Mouse (Mus musculus) CH12.LX (cell line): ENCODE measurements around the gene Gm45208. TPM values are rescaled to one million over a fixed set of nuclear protein-coding genes. Genes with fewer than 3 reads are reported as not detected.

Experiments
- DNase-seq: peaks from one replicate; pipeline ENCODE4 v3.0.0-alpha.2; 2013; ENCODE audit errors: extremely low read depth
- H3K27ac ChIP-seq: 2 replicates; pipeline ENCODE4 v1.5.1; 2012; ENCODE audit warnings: low read depth, mild to moderate bottlenecking, control low read depth, moderate library complexity; ENCODE audit not compliant: insufficient read depth
- H3K27me3 ChIP-seq: replicated peaks from 2 replicates; pipeline ENCODE3; 2012; ENCODE audit warnings: inconsistent platforms
- H3K36me3 ChIP-seq, 2 experiments: replicated peaks in 1 of 2; 2 replicates each; pipeline versions ENCODE3 to v1.6.1; 2012; ENCODE audit warnings: inconsistent platforms in 1 of 2, low read length in 1 of 2, mild to moderate bottlenecking in 1 of 2, mixed read lengths in 1 of 2, moderate library complexity in 1 of 2; ENCODE audit not compliant: control insufficient read depth in 1 of 2, insufficient read depth in 1 of 2
- H3K4me1 ChIP-seq, 2 experiments: 2 replicates each; pipeline ENCODE4 v1.6.1; 2012; ENCODE audit warnings: inconsistent platforms in 1 of 2, moderate library complexity in 1 of 2; ENCODE audit not compliant: insufficient read depth in 2 of 2, control insufficient read depth in 1 of 2
- H3K4me2 ChIP-seq: 2 replicates; pipeline ENCODE4 v1.6.1; 2012; ENCODE audit warnings: low read depth, mild to moderate bottlenecking, control low read depth; ENCODE audit not compliant: poor library complexity, insufficient read depth, severe bottlenecking
- H3K4me3 ChIP-seq, 3 experiments: fragments of 150-350 bp in 1 of 3; sonication (generic) in 1 of 3; replicated peaks in 1 of 3; 2 replicates each; pipeline versions ENCODE3 to v1.5.1; 2011 to 2012; ENCODE audit warnings: low read depth in 2 of 3, low read length in 2 of 3, mild to moderate bottlenecking in 2 of 3, moderate library complexity in 2 of 3, control low read depth in 1 of 3, improper control_type of control experiment in 1 of 3, inconsistent platforms in 1 of 3, mixed read lengths in 1 of 3; ENCODE audit not compliant: poor library complexity in 1 of 3
- H3K79me2 ChIP-seq: replicated peaks from 2 replicates; pipeline ENCODE4 v1.6.1; 2012; ENCODE audit warnings: mild to moderate bottlenecking, moderate library complexity; ENCODE audit not compliant: control insufficient read depth, poor library complexity, insufficient read depth, severe bottlenecking; ENCODE audit errors: extremely low read depth
- H3K9ac ChIP-seq: 2 replicates; pipeline ENCODE4 v1.6.1; 2012; ENCODE audit warnings: low read depth, mild to moderate bottlenecking, control low read depth, moderate library complexity; ENCODE audit not compliant: insufficient read depth
- H3K9me3 ChIP-seq: replicated peaks from 2 replicates; pipeline ENCODE3; 2012; ENCODE audit warnings: low read length, inconsistent platforms, mixed read lengths
- BHLHE40 ChIP-seq: IDR thresholded peaks from 2 replicates; pipeline ENCODE4 v1.6.1; 2011; ENCODE audit warnings: mild to moderate bottlenecking, low read depth, low read length, improper control_type of control experiment
- CHD1 ChIP-seq: IDR thresholded peaks from 2 replicates; pipeline ENCODE4 v1.6.1; 2012; ENCODE audit warnings: low read depth, low read length, improper control_type of control experiment, inconsistent platforms
- CHD2 ChIP-seq: IDR thresholded peaks from 2 replicates; pipeline ENCODE4 v1.6.1; 2011; ENCODE audit warnings: low read length, improper control_type of control experiment
- CTCF ChIP-seq, 2 experiments: IDR thresholded peaks in 1 of 2; conservative IDR thresholded peaks in 1 of 2; 2 replicates each; pipeline ENCODE4 v1.5.1; 2011 to 2012; ENCODE audit warnings: low read depth in 2 of 2, low read length in 2 of 2, improper control_type of control experiment in 1 of 2, inconsistent platforms in 1 of 2, mild to moderate bottlenecking in 1 of 2, moderate library complexity in 1 of 2
- E2F4 ChIP-seq: IDR thresholded peaks from 2 replicates; pipeline ENCODE4 v1.6.1; 2011; ENCODE audit warnings: low read depth, low read length, improper control_type of control experiment; ENCODE audit not compliant: insufficient replicate concordance
- ELF1 ChIP-seq: IDR thresholded peaks from 2 replicates; pipeline ENCODE4 v1.6.1; 2014; ENCODE audit warnings: low read depth, mild to moderate bottlenecking, inconsistent platforms, low read length, improper control_type of control experiment
- EP300 ChIP-seq: IDR thresholded peaks from 2 replicates; pipeline ENCODE4 v1.6.1; 2011; ENCODE audit warnings: low read length, improper control_type of control experiment
- ETS1 ChIP-seq: conservative IDR thresholded peaks from 2 replicates; pipeline ENCODE4 v1.6.1; 2012; ENCODE audit warnings: low read depth, mild to moderate bottlenecking, inconsistent platforms, low read length, improper control_type of control experiment, moderate library complexity
- GABPA ChIP-seq: IDR thresholded peaks from 2 replicates; pipeline ENCODE4 v1.6.1; 2012; ENCODE audit warnings: low read depth, low read length, improper control_type of control experiment, inconsistent platforms; ENCODE audit not compliant: insufficient replicate concordance
- HCFC1 ChIP-seq: IDR thresholded peaks from 2 replicates; pipeline ENCODE4 v1.6.1; 2012; ENCODE audit warnings: low read depth, mild to moderate bottlenecking, inconsistent platforms, low read length, improper control_type of control experiment
- IRF4 ChIP-seq: IDR thresholded peaks from 2 replicates; pipeline ENCODE4 v1.6.1; 2014; ENCODE audit warnings: low read depth, mild to moderate bottlenecking, inconsistent platforms, low read length, improper control_type of control experiment
- JUN ChIP-seq: IDR thresholded peaks from 2 replicates; pipeline ENCODE4 v1.6.1; 2011; ENCODE audit warnings: low read depth, mild to moderate bottlenecking, low read length, improper control_type of control experiment, moderate library complexity; ENCODE audit not compliant: insufficient read depth
- JUND ChIP-seq: conservative IDR thresholded peaks from 2 replicates; pipeline ENCODE4 v1.6.1; 2011; ENCODE audit warnings: low read depth, low read length, improper control_type of control experiment
- KAT2A ChIP-seq: IDR thresholded peaks from 2 replicates; pipeline ENCODE4 v1.6.1; 2012; ENCODE audit warnings: low read length, improper control_type of control experiment, inconsistent platforms; ENCODE audit not compliant: insufficient replicate concordance
- MAX ChIP-seq: IDR thresholded peaks from 2 replicates; pipeline ENCODE4 v1.6.1; 2011; ENCODE audit warnings: low read length, improper control_type of control experiment
- MEF2A ChIP-seq: IDR thresholded peaks from 2 replicates; pipeline ENCODE4 v1.6.1; 2014; ENCODE audit warnings: low read depth, mild to moderate bottlenecking, inconsistent platforms, low read length, improper control_type of control experiment, borderline replicate concordance
- MXI1 ChIP-seq: IDR thresholded peaks from 2 replicates; pipeline ENCODE4 v1.6.1; 2011; ENCODE audit warnings: mild to moderate bottlenecking, low read depth, low read length, improper control_type of control experiment
- MYC ChIP-seq: IDR thresholded peaks from 2 replicates; pipeline ENCODE4 v1.6.1; 2011; ENCODE audit warnings: low read depth, mild to moderate bottlenecking, improper control_type of control experiment, low read length
- NELFE ChIP-seq: IDR thresholded peaks from 2 replicates; pipeline ENCODE4 v1.6.1; 2011; ENCODE audit warnings: low read depth, low read length, improper control_type of control experiment
- NRF1 ChIP-seq: IDR thresholded peaks from 2 replicates; pipeline ENCODE4 v1.6.1; 2014; ENCODE audit warnings: low read depth, mild to moderate bottlenecking, inconsistent platforms, low read length, improper control_type of control experiment, moderate library complexity
- PAX5 ChIP-seq: IDR thresholded peaks from 2 replicates; pipeline ENCODE4 v1.6.1; 2012; ENCODE audit warnings: low read length, inconsistent platforms, mixed read lengths
- POLR2A ChIP-seq: IDR thresholded peaks from 2 replicates; pipeline ENCODE4 v1.6.1; 2011; ENCODE audit warnings: low read depth, mild to moderate bottlenecking, improper control_type of control experiment, low read length
- RAD21 ChIP-seq: IDR thresholded peaks from 2 replicates; pipeline ENCODE4 v1.6.1; 2011; ENCODE audit warnings: low read depth, mild to moderate bottlenecking, low read length, improper control_type of control experiment, moderate library complexity
- SIN3A ChIP-seq: IDR thresholded peaks from 2 replicates; pipeline ENCODE4 v1.6.1; 2012; ENCODE audit warnings: low read length, improper control_type of control experiment, inconsistent platforms
- SMC3 ChIP-seq: IDR thresholded peaks from 2 replicates; pipeline ENCODE4 v1.6.1; 2011; ENCODE audit warnings: low read depth, low read length, improper control_type of control experiment
- TBP ChIP-seq: conservative IDR thresholded peaks from 2 replicates; pipeline ENCODE4 v1.6.1; 2011; ENCODE audit warnings: low read depth, low read length, improper control_type of control experiment
- TCF12 ChIP-seq: IDR thresholded peaks from 2 replicates; pipeline ENCODE4 v1.6.1; 2014; ENCODE audit warnings: low read depth, mild to moderate bottlenecking, inconsistent platforms, low read length, improper control_type of control experiment
- UBTF ChIP-seq: IDR thresholded peaks from 2 replicates; pipeline ENCODE4 v1.6.1; 2012; ENCODE audit warnings: low read depth, mild to moderate bottlenecking, inconsistent platforms, low read length, improper control_type of control experiment, moderate library complexity
- USF1 ChIP-seq: IDR thresholded peaks from 2 replicates; pipeline ENCODE4 v1.6.1; 2014; ENCODE audit warnings: low read depth, mild to moderate bottlenecking, inconsistent platforms, low read length, improper control_type of control experiment
- ZC3H11A ChIP-seq: IDR thresholded peaks from 2 replicates; pipeline ENCODE4 v1.6.1; 2012; ENCODE audit warnings: low read depth, mild to moderate bottlenecking, inconsistent platforms, low read length, improper control_type of control experiment
- ZKSCAN1 ChIP-seq: IDR thresholded peaks from 2 replicates; pipeline ENCODE4 v1.6.1; 2012; ENCODE audit warnings: low read depth, inconsistent platforms, low read length, improper control_type of control experiment, borderline replicate concordance
- ZMIZ1 ChIP-seq: IDR thresholded peaks from 2 replicates; pipeline ENCODE4 v1.6.1; 2012; ENCODE audit warnings: low read depth, mild to moderate bottlenecking, inconsistent platforms, low read length, improper control_type of control experiment
- ZNF384 ChIP-seq: IDR thresholded peaks from 2 replicates; pipeline ENCODE4 v1.6.1; 2012; ENCODE audit warnings: low read depth, low read length, improper control_type of control experiment, inconsistent platforms
- dilution Hi-C: fragments of 300-500 bp; cut with MboI; formaldehyde crosslinking; loops from 2 replicates; pipeline ENCODE4 v1.14.3; 2020; ENCODE audit warnings: low sequenced_read_pairs; ENCODE audit not compliant: extremely low pct_unique_long_range_greater_than_20kb, extremely low pct_ligation_motif_present
- in situ Hi-C: fragments of 300-500 bp; cut with MboI; formaldehyde crosslinking; loops from 3 replicates; pipeline ENCODE4 v1.14.3; 2019; ENCODE audit warnings: low sequenced_read_pairs, low pct_ligation_motif_present, low pct_unique_long_range_greater_than_20kb, mixed read lengths
- polyA plus RNA-seq: library from polyadenylated mRNA; unstranded; fragments of >175 nt; gene quantifications from 2 replicates; pipeline ENCODE4 v1.2.1, GENCODE M21; 2012; ENCODE audit warnings: low read depth; ENCODE audit not compliant: insufficient read length
- total RNA-seq, 2 experiments: library from RNA; depleted of rRNA; stranded (reverse); fragments of 300-350 nt in 1 of 2; fragments of >200 nt in 1 of 2; gene quantifications; 2 replicates each; pipeline ENCODE4 v1.2.3; 2012 to 2014

The Gm45208 gene
- total RNA-seq (2012; rRNA removed): 0.47 TPM in 1 of 2 replicates, not detected in the other
- not detected in 2 replicates for total RNA-seq (2014; rRNA removed)
- 13.0 and 13.1 TPM in 2 replicates for polyA plus RNA-seq

DNA sequence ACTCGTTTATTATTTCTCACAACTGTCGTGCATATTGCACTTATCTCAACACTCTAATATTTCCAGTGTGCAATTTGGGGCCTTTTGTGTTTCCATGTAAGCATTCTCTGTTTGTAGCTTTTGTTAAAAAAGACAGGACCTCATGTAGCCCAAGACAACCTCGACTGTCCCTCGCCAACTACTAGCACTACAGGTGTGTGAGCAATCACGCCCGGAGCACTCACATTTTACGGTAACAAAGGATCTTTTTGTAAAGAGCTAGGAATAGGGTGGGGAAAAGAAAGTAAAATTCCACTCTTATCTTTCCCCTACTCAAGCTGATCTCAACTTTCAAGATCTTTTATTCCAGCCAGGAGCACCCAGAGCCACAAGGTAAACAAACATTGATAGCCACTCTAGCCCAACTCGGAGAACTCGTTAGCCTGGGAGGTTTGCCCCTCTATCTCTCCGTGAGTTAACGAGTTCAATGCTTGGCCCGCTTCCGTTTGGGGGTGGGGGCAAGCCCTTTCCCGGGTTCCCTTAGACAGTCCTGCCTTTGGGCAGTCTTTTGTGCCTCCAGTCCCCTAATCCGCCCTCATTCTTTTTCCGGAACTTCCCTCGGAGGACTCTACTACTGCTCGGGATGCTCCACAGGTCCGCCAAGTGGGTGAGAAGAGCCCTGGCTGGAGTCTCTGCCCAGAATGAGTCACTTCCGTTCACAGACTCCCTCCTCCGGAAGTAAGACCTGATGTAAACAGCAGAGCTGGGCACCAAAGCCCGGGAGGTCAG lies at the start of gene Gm45208:
Gm45208 (plus strand) TSS at position 732 of the 768 bp plus-strand sequence.
- peak within 1 kb of the TSS; percentile 93 for H3K4me2 ChIP-seq
- peak; percentile 53 for DNase-seq

DNA sequence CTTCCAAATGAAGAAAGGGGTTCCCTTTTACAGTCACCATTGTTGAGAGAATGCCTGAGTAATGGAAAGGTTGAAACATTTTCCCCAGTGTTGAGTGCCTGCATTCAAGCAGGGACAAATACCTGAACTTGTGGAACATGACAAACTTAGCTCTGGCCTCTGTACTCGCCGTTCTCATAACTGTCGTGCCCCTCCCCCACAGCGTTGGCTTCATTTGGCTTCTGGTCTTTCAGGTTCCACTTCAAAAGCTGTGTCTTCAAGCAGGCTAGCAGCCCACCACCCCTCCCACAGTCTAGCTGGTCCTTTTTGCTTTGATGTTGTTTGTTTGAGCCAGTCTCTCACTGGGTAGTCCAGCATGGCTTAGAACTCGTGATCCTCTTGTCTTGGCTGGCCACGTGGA lies 49.3 kb upstream of the Gm45208 start:
- DNase-seq: peak; percentile 68
- in situ Hi-C loops: no loop called here
- H3K4me1 ChIP-seq: peaks cover 8 to 19% of the 10 kb centered on the region in 2 experiments; a peak in 3 of 4 replicates
- TF ChIP-seq EP300 (no peak), POLR2A (peak; percentile 41; the same call in 1 of the 2 replicates), MEF2A (peak; percentile 22; the same call in 1 of the 2 replicates), TCF12 (peak; percentile 57; the same call in 1 of the 2 replicates), MXI1 (peak; percentile 3; the same call in 1 of the 2 replicates), CHD2 (peak; percentile 74; the same call in 1 of the 2 replicates), JUN (peak; percentile 28; the same call in 1 of the 2 replicates), KAT2A (no peak), CHD1 (no peak), TBP (no peak), MYC (peak; percentile 73; the same call in 1 of the 2 replicates), MAX (0 out of 2 replicates have a peak, but pooled peaks have one; percentile 32), E2F4 (no peak), ETS1 (peak; percentile 85), BHLHE40 (peak; percentile 36; the same call in 1 of the 2 replicates)
- TF ChIP-seq, all 38 proteins: peak for 10
- Histone ChIP-seq H3K4me2 (peak overlapping the region; percentile 95), H3K9ac (peak overlapping the region; percentile 89; the same call in 1 of the 2 replicates), H3K36me3 (peaks cover 7 to 9% of the 10 kb centered on the region in 2 experiments), H3K79me2 (peaks cover 15% of the 10 kb centered on the region), H3K27me3 (no peaks in the 10 kb centered on the region), H3K9me3 (no peaks in the 10 kb centered on the region), H3K27ac (peak overlapping the region; percentile 95), H3K4me3 (peak overlapping the region in 2 of 3 experiments; percentile 10 to 72)
- dilution Hi-C loops: no loop called here

More for the DNA sequence above, at the start of gene Gm45208:
- H3K27me3 ChIP-seq: no peaks in the 10 kb centered on the region
- H3K9ac ChIP-seq: peak within 1 kb of the TSS; percentile 86
- TF ChIP-seq ZMIZ1 (no peak), CHD2 (peak; percentile 33; the same call in 1 of the 2 replicates), NELFE (0 out of 2 replicates have a peak, but pooled peaks have one; percentile 47), ZKSCAN1 (no peak), BHLHE40 (no peak), USF1 (no peak), PAX5 (no peak), SMC3 (no peak), GABPA (0 out of 2 replicates have a peak, but pooled peaks have one; percentile 25), EP300 (no peak), ZNF384 (no peak), MEF2A (no peak), POLR2A (peak; percentile 53), ETS1 (no peak), MXI1 (no peak), JUN (peak; percentile 40), RAD21 (no peak), NRF1 (no peak), HCFC1 (peak; percentile 82), MYC (no peak), CTCF (conservative IDR thresholded peaks at IDR 0.05 in 1 of 2, IDR thresholded peaks at IDR 0.05 in 1 of 2; ENCODE audit: low read depth in 2 of 2, low read length in 2 of 2) (no peak), KAT2A (peak; percentile 65; the same call in 1 of the 2 replicates), IRF4 (no peak), UBTF (no peak), ELF1 (peak; percentile 66), ZC3H11A (no peak), JUND (peak; percentile 62; the same call in 1 of the 2 replicates), SIN3A (peak; percentile 94), MAX (0 out of 2 replicates have a peak, but pooled peaks have one; percentile 43)
- peaks cover 18 to 31% of the 10 kb centered on the region in 2 experiments for H3K36me3 ChIP-seq
- peak within 1 kb of the TSS; percentile 40; the same call in 1 of the 2 replicates for H3K27ac ChIP-seq
- dilution Hi-C loops: no loop called here
- H3K4me3 ChIP-seq: peak within 1 kb of the TSS; percentile 68 to 90 (median 75)
- in situ Hi-C loops: no loop called here
- H3K4me1 ChIP-seq: peaks cover 6 to 14% of the 10 kb centered on the region in 2 experiments
- no peaks in the 10 kb centered on the region for H3K9me3 ChIP-seq
- H3K79me2 ChIP-seq: peaks cover 9% of the 10 kb centered on the region
